Mouse (Mus musculus): ENCODE measurements around the gene Tbc1d2. TPM values are rescaled to one million over a fixed set of nuclear protein-coding genes. Genes with fewer than 3 reads are reported as not detected.

The Tbc1d2 gene
- total and polyA plus RNA-seq, 2 experiments from 2014 or later: 0.52 to 1.9 TPM

DNA sequence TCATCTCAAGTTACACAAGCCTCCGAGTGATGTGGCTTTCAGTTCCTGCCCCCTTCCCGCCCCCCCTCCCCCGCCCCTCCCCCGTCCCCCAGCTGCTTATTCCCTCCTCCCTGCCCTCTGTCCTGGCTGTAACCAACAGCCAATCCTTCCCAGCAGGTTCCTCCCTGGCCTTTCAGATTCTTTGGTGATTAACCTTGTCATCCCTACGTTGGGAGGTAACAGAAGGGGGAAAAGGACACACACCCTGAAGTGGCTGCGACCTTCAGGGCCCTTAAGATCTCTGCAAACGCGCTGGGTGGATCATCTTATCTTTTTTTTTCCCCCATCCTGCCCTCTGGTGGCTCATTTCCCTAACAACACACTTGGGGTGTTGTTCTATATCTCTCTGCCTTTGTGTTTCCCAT lies 15.4 kb upstream of the Tbc1d2 start:
- Histone ChIP-seq H3K27me3 (ENCODE audit: insufficient read depth, low read length) (no peaks in the 10 kb centered on the region), H3K4me2 (ENCODE audit: low read depth, low read length, poor library complexity, severe bottlenecking) (no peak overlapping the region), H3K9ac (replicated peaks; ENCODE audit: low read length, poor library complexity, severe bottlenecking) (no peak overlapping the region), H3K9me3 (ENCODE audit: low read length) (no peaks in the 10 kb centered on the region), H3K36me3 (ENCODE audit: insufficient read depth, low read length) (peaks cover 18% of the 10 kb centered on the region), H3K4me1 (ENCODE audit: insufficient read depth, low read length) (no peaks in the 10 kb centered on the region), H3K27ac (ENCODE audit: low read depth, low read length) (no peak overlapping the region), H3K4me3 (ENCODE audit: low read depth, low read length) (no peak overlapping the region)
- DNase-seq (ENCODE audit: low spot score): peak; percentile 42
- 10% methylated on average over 6 of the region's 8 CpGs for WGBS
- no peak for ATAC-seq (ENCODE audit: low FRiP score)
- peak; percentile 70 for TF ChIP-seq CTCF (IDR thresholded peaks at IDR 0.05)

- WGBS: 20% methylated on average over 34 of the region's 34 CpGs
Measured at GRCm38 (mm10) chr4:46664123-46665009, 14.4 kb upstream of the Tbc1d2 start.

DNA sequence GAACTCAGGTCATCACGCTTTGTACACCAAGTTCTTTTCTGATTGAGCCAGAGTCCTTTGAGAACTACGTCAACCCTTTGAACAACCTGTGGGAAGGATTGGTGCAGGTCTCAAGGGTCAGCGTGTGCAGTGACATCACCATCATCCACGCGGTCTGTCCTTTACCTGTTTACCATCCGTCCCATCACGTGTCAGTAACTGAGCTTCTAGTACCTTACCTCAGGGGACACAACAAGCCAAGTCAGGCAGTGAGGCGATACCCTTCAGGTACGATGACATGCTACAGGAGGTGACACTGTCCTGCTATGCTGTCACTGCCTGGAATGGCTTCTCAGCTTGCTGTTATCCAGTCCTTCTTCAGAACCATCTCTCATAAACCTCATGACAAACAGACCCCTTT lies 11.4 kb upstream of the Tbc1d2 start:
- no peak overlapping the region for H3K4me3 ChIP-seq (ENCODE audit: low read depth, low read length)
- H3K9me3 ChIP-seq (ENCODE audit: low read length): no peaks in the 10 kb centered on the region
- TF ChIP-seq CTCF (IDR thresholded peaks at IDR 0.05): no peak
- H3K9ac ChIP-seq (replicated peaks; ENCODE audit: low read length, poor library complexity, severe bottlenecking): no peak overlapping the region
- DNase-seq (ENCODE audit: low spot score): no peak
- ATAC-seq (ENCODE audit: low FRiP score): no peak
- H3K27ac ChIP-seq (ENCODE audit: low read depth, low read length): no peak overlapping the region
- H3K4me1 ChIP-seq (ENCODE audit: insufficient read depth, low read length): no peaks in the 10 kb centered on the region
- H3K4me2 ChIP-seq (ENCODE audit: low read depth, low read length, poor library complexity, severe bottlenecking): no peak overlapping the region
- H3K36me3 ChIP-seq (ENCODE audit: insufficient read depth, low read length): peaks cover 11% of the 10 kb centered on the region; the same call in 1 of the 2 replicates
- WGBS: 84% methylated on average over 9 of the region's 9 CpGs
- no peaks in the 10 kb centered on the region for H3K27me3 ChIP-seq (ENCODE audit: insufficient read depth, low read length)

More at GRCm38 (mm10) chr4:46664123-46665009, 14.4 kb upstream of the Tbc1d2 start:
- H3K9ac ChIP-seq (replicated peaks; ENCODE audit: low read length, poor library complexity, severe bottlenecking): no peak overlapping the region
- H3K27me3 ChIP-seq (ENCODE audit: insufficient read depth, low read length): no peaks in the 10 kb centered on the region
- DNase-seq (ENCODE audit: low spot score) (no peak), ATAC-seq (ENCODE audit: low FRiP score) (peak; percentile 54; the same call in 1 of the 2 replicates)
- no peak overlapping the region for H3K27ac ChIP-seq (ENCODE audit: low read depth, low read length)
- H3K4me2 ChIP-seq (ENCODE audit: low read depth, low read length, poor library complexity, severe bottlenecking): peak overlapping the region; percentile 22
- no peaks in the 10 kb centered on the region for H3K4me1 ChIP-seq (ENCODE audit: insufficient read depth, low read length)
- H3K36me3 ChIP-seq (ENCODE audit: insufficient read depth, low read length): peaks cover 18% of the 10 kb centered on the region
- no peak overlapping the region for H3K4me3 ChIP-seq (ENCODE audit: low read depth, low read length)
- no peak for TF ChIP-seq CTCF (IDR thresholded peaks at IDR 0.05)
- no peaks in the 10 kb centered on the region for H3K9me3 ChIP-seq (ENCODE audit: low read length)

DNA sequence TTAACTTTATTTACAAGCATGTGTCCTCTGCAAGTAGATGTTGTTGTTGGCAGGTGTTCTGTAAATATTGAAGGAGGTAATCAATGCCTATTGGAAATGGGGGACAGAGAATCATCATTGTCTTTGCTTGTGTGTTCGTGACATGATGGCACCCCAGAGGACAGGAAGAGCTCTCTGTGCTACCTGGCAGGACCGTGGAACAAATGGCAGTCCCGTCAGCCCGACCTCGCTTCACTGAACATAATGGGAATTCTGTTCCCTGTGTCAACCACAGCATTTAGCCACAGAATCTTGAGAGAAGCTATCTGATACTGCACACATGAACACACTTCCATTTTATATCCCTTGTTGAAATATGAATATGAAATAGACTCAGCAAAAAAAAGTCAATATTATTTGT lies 8.9 kb upstream of the Tbc1d2 start:
- no peak for TF ChIP-seq CTCF (IDR thresholded peaks at IDR 0.05)
- ATAC-seq (ENCODE audit: low FRiP score) (no peak), DNase-seq (ENCODE audit: low spot score) (no peak)
- Histone ChIP-seq H3K27me3 (ENCODE audit: insufficient read depth, low read length) (peaks cover 5% of the 10 kb centered on the region; the same call in 1 of the 2 replicates), H3K4me3 (ENCODE audit: low read depth, low read length) (no peak overlapping the region), H3K27ac (ENCODE audit: low read depth, low read length) (no peak overlapping the region), H3K9ac (replicated peaks; ENCODE audit: low read length, poor library complexity, severe bottlenecking) (no peak overlapping the region), H3K9me3 (ENCODE audit: low read length) (no peaks in the 10 kb centered on the region), H3K4me2 (ENCODE audit: low read depth, low read length, poor library complexity, severe bottlenecking) (no peak overlapping the region), H3K4me1 (ENCODE audit: insufficient read depth, low read length) (no peaks in the 10 kb centered on the region), H3K36me3 (ENCODE audit: insufficient read depth, low read length) (peaks cover 5% of the 10 kb centered on the region; the same call in 1 of the 2 replicates)
- WGBS: 73% methylated on average over 5 of the region's 5 CpGs

- Histone ChIP-seq H3K9me3 (ENCODE audit: low read length) (no peaks in the 10 kb centered on the region), H3K27me3 (ENCODE audit: insufficient read depth, low read length) (peaks cover 11% of the 10 kb centered on the region; the same call in 1 of the 2 replicates), H3K4me2 (ENCODE audit: low read depth, low read length, poor library complexity, severe bottlenecking) (no peak overlapping the region), H3K4me3 (ENCODE audit: low read depth, low read length) (no peak overlapping the region), H3K36me3 (ENCODE audit: insufficient read depth, low read length) (no peaks in the 10 kb centered on the region), H3K9ac (replicated peaks; ENCODE audit: low read length, poor library complexity, severe bottlenecking) (no peak overlapping the region), H3K27ac (ENCODE audit: low read depth, low read length) (no peak overlapping the region), H3K4me1 (ENCODE audit: insufficient read depth, low read length) (no peaks in the 10 kb centered on the region)
- ATAC-seq (ENCODE audit: low FRiP score) (0 out of 2 replicates have a peak, but pooled peaks have one; percentile 38), DNase-seq (ENCODE audit: low spot score) (peak; percentile 81)
- WGBS: 6% methylated on average over 5 of the region's 5 CpGs
- TF ChIP-seq CTCF (IDR thresholded peaks at IDR 0.05): peak; percentile 93
Measured at GRCm38 (mm10) chr4:46657116-46657515, 7.1 kb upstream of the Tbc1d2 start.

DNA sequence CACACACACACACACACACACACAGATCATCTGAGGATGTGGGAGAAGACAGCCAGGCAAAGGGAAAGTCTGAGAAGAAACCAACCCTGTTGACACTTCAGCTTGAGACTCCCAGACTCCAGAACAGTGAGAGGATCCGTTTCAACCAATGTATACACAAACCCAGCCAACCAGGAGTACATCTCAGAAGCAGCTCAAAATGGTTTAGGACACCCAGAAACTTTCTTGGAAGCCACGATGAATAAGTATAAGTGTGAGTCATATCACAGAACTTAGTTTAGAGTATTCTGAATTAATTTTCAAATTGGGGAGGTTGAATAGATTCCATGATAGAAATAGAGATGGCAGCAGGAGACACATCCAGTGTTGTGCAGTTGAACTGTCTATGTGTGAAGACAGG lies 5.9 kb upstream of the Tbc1d2 start:
- whole genome bisulfite sequencing: 81% methylated on average over 2 of the region's 2 CpGs
- Histone ChIP-seq H3K27ac (ENCODE audit: low read depth, low read length) (no peak overlapping the region), H3K36me3 (ENCODE audit: insufficient read depth, low read length) (no peaks in the 10 kb centered on the region), H3K27me3 (ENCODE audit: insufficient read depth, low read length) (peaks cover 22% of the 10 kb centered on the region; the same call in 1 of the 2 replicates), H3K4me1 (ENCODE audit: insufficient read depth, low read length) (no peaks in the 10 kb centered on the region), H3K4me3 (ENCODE audit: low read depth, low read length) (no peak overlapping the region), H3K4me2 (ENCODE audit: low read depth, low read length, poor library complexity, severe bottlenecking) (no peak overlapping the region), H3K9ac (replicated peaks; ENCODE audit: low read length, poor library complexity, severe bottlenecking) (no peak overlapping the region), H3K9me3 (ENCODE audit: low read length) (no peaks in the 10 kb centered on the region)
- ATAC-seq (ENCODE audit: low FRiP score) (no peak), DNase-seq (ENCODE audit: low spot score) (no peak)
- no peak for TF ChIP-seq CTCF (IDR thresholded peaks at IDR 0.05)

Measured in midbrain, postnatal 0 days (tissue).